Mouse (Mus musculus): Measurements from ENCODE around the gene BC030867. TPM values are rescaled to one million over a fixed set of nuclear protein-coding genes. Genes with fewer than 3 reads are reported as not detected.

The BC030867 gene
- polyA plus RNA-seq, 1 experiment from 2014 or later, result 5.6 TPM

DNA sequence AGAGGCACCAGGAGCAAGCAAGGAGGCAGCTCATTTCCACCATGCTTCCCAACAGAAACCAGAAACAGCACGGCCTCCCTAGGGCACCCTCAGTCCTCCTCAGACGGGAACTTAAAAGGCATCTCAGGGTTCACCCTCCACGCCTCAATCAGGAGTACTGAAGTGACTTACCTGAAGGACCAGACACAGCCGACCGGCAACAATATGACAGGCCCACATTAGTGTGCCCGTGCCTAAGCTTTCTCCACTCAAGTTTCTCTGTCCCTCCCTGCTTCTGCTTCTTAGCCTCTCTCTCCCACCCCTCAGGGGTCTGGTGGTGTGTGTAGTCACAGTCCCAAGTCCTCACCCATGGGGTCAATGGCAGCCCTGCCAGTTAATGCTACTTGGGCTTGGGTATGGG, 63.9 kb downstream of the BC030867 start:
- Histone ChIP-seq H3K27me3 (no peaks in the 10 kb centered on the region), H3K9me3 (no peaks in the 10 kb centered on the region), H3K4me1 (peaks cover 31% of the 10 kb centered on the region), H3K9ac (replicated peaks) (no peak overlapping the region), H3K36me3 (peaks cover 56% of the 10 kb centered on the region), H3K4me3 (no peak overlapping the region), H3K4me2 (replicated peaks) (no peak overlapping the region), H3K27ac (replicated peaks) (no peak overlapping the region)
- 83% methylated on average over 6 of the region's 6 CpGs for WGBS
- no peak for ATAC-seq (replicated peaks)

DNA sequence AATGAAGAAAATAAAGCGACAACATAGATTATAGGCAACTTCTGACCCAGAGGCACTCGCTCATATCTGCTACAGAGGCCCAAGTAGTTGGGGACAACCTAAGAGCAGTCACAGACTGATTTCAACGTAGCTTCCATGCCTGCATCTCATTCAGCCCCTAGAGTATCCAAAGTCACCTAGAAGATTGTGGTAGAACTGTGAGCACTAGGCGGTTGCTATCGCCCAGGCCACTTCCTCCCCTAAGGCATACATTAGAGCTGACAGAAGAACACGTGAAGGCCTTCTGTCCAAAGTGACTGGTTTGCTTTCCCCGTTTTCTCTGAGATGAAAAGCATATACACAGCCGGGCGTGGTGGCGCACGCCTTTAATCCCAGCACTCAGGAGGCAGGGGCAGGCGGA, 65.6 kb downstream of the BC030867 start:
- WGBS, result 88% methylated on average over 12 of the region's 12 CpGs
- Histone ChIP-seq H3K36me3 (peaks cover 49% of the 10 kb centered on the region), H3K4me2 (replicated peaks) (no peak overlapping the region)

More for the DNA sequence above, 65.6 kb downstream of the BC030867 start:
- no peaks in the 10 kb centered on the region for H3K27me3 ChIP-seq
- H3K27ac ChIP-seq (replicated peaks), result no peak overlapping the region
- ATAC-seq (replicated peaks), result no peak
- H3K4me1 ChIP-seq, result peaks cover 25% of the 10 kb centered on the region
- no peaks in the 10 kb centered on the region for H3K9me3 ChIP-seq
- H3K4me3 ChIP-seq, result no peak overlapping the region
- H3K9ac ChIP-seq (replicated peaks), result no peak overlapping the region

Small RNAs within 50 kb of the gene (microRNA-seq; reads per million reads assigned to microRNA genes)
- 2.9 reads per million, percentile 6 among the genes with 10 or more reads in this experiment for gene Mir8101

Other genes starting within 250 kb of the BC030867 start
- gene Mpp3, start 220.4 kb upstream of the BC030867 start, polyA plus RNA-seq (2015; fragmentation: Nextera tagmentation; extraction: Ambion mirVana), result 46.2 and 48.5 TPM in 2 replicates
- gene Cd300lg, start 207.4 kb upstream of the BC030867 start, polyA plus RNA-seq (2015; fragmentation: Nextera tagmentation; extraction: Ambion mirVana), result 0.11 and 0.34 TPM in 2 replicates
- gene Mpp2, start 160.4 kb upstream of the BC030867 start, polyA plus RNA-seq (2015; fragmentation: Nextera tagmentation; extraction: Ambion mirVana), result 19.3 and 22.7 TPM in 2 replicates
- gene Ppy, start 147.6 kb upstream of the BC030867 start, polyA plus RNA-seq (2015; fragmentation: Nextera tagmentation; extraction: Ambion mirVana), result not detected in 2 replicates
- not detected in 2 replicates for gene Pyy, start 141.1 kb upstream of the BC030867 start, polyA plus RNA-seq (2015; fragmentation: Nextera tagmentation; extraction: Ambion mirVana)
- 0.10 and 0.14 TPM in 2 replicates for gene Nags, start 103.4 kb upstream of the BC030867 start, polyA plus RNA-seq (2015; fragmentation: Nextera tagmentation; extraction: Ambion mirVana)
- 37.4 and 41.6 TPM in 2 replicates for gene Tmem101, start 92.5 kb upstream of the BC030867 start, polyA plus RNA-seq (2015; fragmentation: Nextera tagmentation; extraction: Ambion mirVana)
- 114 and 118 TPM in 2 replicates for gene Lsm12, start 63.6 kb upstream of the BC030867 start, polyA plus RNA-seq (2015; fragmentation: Nextera tagmentation; extraction: Ambion mirVana)
- gene G6pc3, start 59.3 kb upstream of the BC030867 start, polyA plus RNA-seq (2015; fragmentation: Nextera tagmentation; extraction: Ambion mirVana), result 21.5 and 23.7 TPM in 2 replicates
- 127 and 129 TPM in 2 replicates for gene Hdac5, start 18.7 kb upstream of the BC030867 start, polyA plus RNA-seq (2015; fragmentation: Nextera tagmentation; extraction: Ambion mirVana)
- not detected in 2 replicates for gene Asb16, start 19.9 kb downstream of the BC030867 start, polyA plus RNA-seq (2015; fragmentation: Nextera tagmentation; extraction: Ambion mirVana)
- gene Tmub2, start 36.0 kb downstream of the BC030867 start, polyA plus RNA-seq (2015; fragmentation: Nextera tagmentation; extraction: Ambion mirVana), result 73.1 and 73.4 TPM in 2 replicates
- gene Atxn7l3, start 47.7 kb downstream of the BC030867 start, polyA plus RNA-seq (2015; fragmentation: Nextera tagmentation; extraction: Ambion mirVana), result 27.6 and 29.5 TPM in 2 replicates
- 105 and 107 TPM in 2 replicates for gene Ubtf, start 70.9 kb downstream of the BC030867 start, polyA plus RNA-seq (2015; fragmentation: Nextera tagmentation; extraction: Ambion mirVana)
- gene Slc4a1, start 117.3 kb downstream of the BC030867 start, polyA plus RNA-seq (2015; fragmentation: Nextera tagmentation; extraction: Ambion mirVana), result 1.9 and 2.6 TPM in 2 replicates
- 149 and 150 TPM in 2 replicates for gene Rundc3a, start 144.5 kb downstream of the BC030867 start, polyA plus RNA-seq (2015; fragmentation: Nextera tagmentation; extraction: Ambion mirVana)
- gene Slc25a39, start 159.1 kb downstream of the BC030867 start, polyA plus RNA-seq (2015; fragmentation: Nextera tagmentation; extraction: Ambion mirVana), result 144 TPM in 2 replicates
- gene Grn, start 181.4 kb downstream of the BC030867 start, polyA plus RNA-seq (2015; fragmentation: Nextera tagmentation; extraction: Ambion mirVana), result 61.8 and 62.0 TPM in 2 replicates
- 22.5 and 24.3 TPM in 2 replicates for gene Fam171a2, start 198.8 kb downstream of the BC030867 start, polyA plus RNA-seq (2015; fragmentation: Nextera tagmentation; extraction: Ambion mirVana)
- gene Itga2b, start 221.2 kb downstream of the BC030867 start, polyA plus RNA-seq (2015; fragmentation: Nextera tagmentation; extraction: Ambion mirVana), result 4.0 and 4.7 TPM in 2 replicates